Mouse (Mus musculus) kidney, postnatal 14 days (tissue): ENCODE measurements at regions not wholly inside any gene's neighbourhood (a gene's known extent, or its start where the extent isn't known, plus 50 kb on each side); places are given as distances from the start of the nearest gene placed in this dataset.

ENCODE experiments used
- DNase-seq: peaks from one replicate; pipeline ENCODE4 v3.0.0; 2022; ENCODE audit warnings: mixed read lengths

GRCm38 (mm10) chr15:103627085-103627484, 62.2 kb upstream of the Glycam1 start:
- peak; percentile 81 for DNase-seq
